Mouse (Mus musculus) heart, postnatal 0 days (tissue): Measurements from ENCODE around the gene Grip2. TPM values are rescaled to one million over a fixed set of nuclear protein-coding genes. Genes with fewer than 3 reads are reported as not detected.

Experiments used
- ATAC-seq: fragments of 200-750 bp; cut with Nextera tagmentation; 2 replicates; pipeline ENCODE4 v1.8.0; 2017; ENCODE audit warnings: low read depth, moderate number of reproducible peaks, moderate library complexity; ENCODE audit not compliant: insufficient read depth
- DNase-seq: peaks from one replicate; pipeline ENCODE4 v3.0.0-alpha.2; 2016; ENCODE audit warnings: low spot score
- H3K27ac ChIP-seq: fragments of 300-500 bp; sonication (generic); 2 replicates; pipeline ENCODE4 v1.5.1; 2014; ENCODE audit warnings: low read depth, mild to moderate bottlenecking
- H3K27me3 ChIP-seq: fragments of 300-500 bp; sonication (generic); 2 replicates; pipeline ENCODE4 v1.6.1; 2014; ENCODE audit warnings: low read length, mixed read lengths; ENCODE audit not compliant: control insufficient read depth, insufficient read depth
- H3K36me3 ChIP-seq: fragments of 300-500 bp; sonication (generic); replicated peaks from 2 replicates; pipeline ENCODE4 v1.6.1; 2014; ENCODE audit warnings: low read length, mixed read lengths; ENCODE audit not compliant: control insufficient read depth, insufficient read depth
- H3K4me1 ChIP-seq: fragments of 300-500 bp; sonication (generic); 2 replicates; pipeline ENCODE4 v1.6.1; 2014; ENCODE audit warnings: antibody characterized with exemption; ENCODE audit not compliant: control insufficient read depth, insufficient read depth
- H3K4me2 ChIP-seq: fragments of 300-500 bp; sonication (generic); 2 replicates; pipeline ENCODE4 v1.6.1; 2014; ENCODE audit warnings: low read depth, mild to moderate bottlenecking, low read length, moderate library complexity
- H3K4me3 ChIP-seq: fragments of 300-500 bp; sonication (generic); 2 replicates; pipeline ENCODE4 v1.5.1; 2014; ENCODE audit warnings: low read depth, low read length
- H3K9ac ChIP-seq: fragments of 300-500 bp; sonication (generic); replicated peaks from 2 replicates; pipeline ENCODE4 v1.6.1; 2014; ENCODE audit warnings: low read depth, low read length, mixed read lengths
- H3K9me3 ChIP-seq: fragments of 300-500 bp; sonication (generic); replicated peaks from 2 replicates; pipeline ENCODE4 v1.6.1; 2016; ENCODE audit warnings: low read length; ENCODE audit not compliant: control insufficient read depth
- CTCF ChIP-seq: IDR thresholded peaks from 2 replicates; pipeline ENCODE4 v1.5.1; 2016; ENCODE audit warnings: antibody characterized with exemption, control low read depth, low read depth
- EP300 ChIP-seq: IDR thresholded peaks from 2 replicates; pipeline ENCODE4 v1.6.1; 2016; ENCODE audit warnings: antibody characterized with exemption, low read depth
- WGBS: fragments of 180-500 bp; shearing (Covaris S2); extraction: QIAGEN DNeasy Blood & Tissue Kit; methylation state at CpG from one replicate; pipeline ENCODE4 v1.1.7; 2014; 5-methylcytosine and 5-hydroxymethylcytosine counted together
- polyA plus RNA-seq: library from polyadenylated mRNA; unstranded; fragments of >200 nt; fragmentation: Nextera tagmentation; extraction: Ambion mirVana; gene quantifications from 2 replicates; pipeline ENCODE4 v1.2.1, GENCODE M21; 2015
- total RNA-seq: library from RNA; depleted of rRNA; stranded (reverse); fragments of >200 nt; gene quantifications from 2 replicates; pipeline ENCODE4 v1.2.3, GENCODE M21; 2014; ENCODE audit warnings: low replicate concordance; rRNA removed

The Grip2 gene
- total RNA-seq (6.4 and 14.7 TPM in 2 replicates), polyA plus RNA-seq (7.4 and 7.6 TPM in 2 replicates)

- 52% methylated on average over 8 of the region's 11 CpGs for WGBS
- H3K4me3 ChIP-seq: no peak within 1 kb of the TSS
- H3K9ac ChIP-seq: no peak within 1 kb of the TSS
- no peaks in the 10 kb centered on the region for H3K4me1 ChIP-seq
- no peaks in the 10 kb centered on the region for H3K36me3 ChIP-seq
- H3K4me2 ChIP-seq: no peak within 1 kb of the TSS
- ATAC-seq (no peak), DNase-seq (no peak)
- TF ChIP-seq CTCF: no peak
- TF ChIP-seq EP300: no peak
- H3K27me3 ChIP-seq: no peaks in the 10 kb centered on the region
- no peak within 1 kb of the TSS for H3K27ac ChIP-seq
- H3K9me3 ChIP-seq: no peaks in the 10 kb centered on the region
Observed at GRCm38 (mm10) chr6:91827016-91827570, at the start of gene Grip2. Gene Grip2 (minus strand): TSS chr6:91827250.

- 0 out of 2 replicates have a peak, but pooled peaks cover 5% of the 10 kb centered on the region for H3K4me1 ChIP-seq
- no peak overlapping the region for H3K4me3 ChIP-seq
- no peak overlapping the region for H3K9ac ChIP-seq
- H3K4me2 ChIP-seq: no peak overlapping the region
- TF ChIP-seq CTCF: no peak
- no peak for TF ChIP-seq EP300
- ATAC-seq (no peak), DNase-seq (no peak)
- H3K9me3 ChIP-seq: no peaks in the 10 kb centered on the region
- no peaks in the 10 kb centered on the region for H3K27me3 ChIP-seq
- WGBS: 47% methylated on average over 2 of the region's 2 CpGs
- H3K27ac ChIP-seq: no peak overlapping the region
- H3K36me3 ChIP-seq: no peaks in the 10 kb centered on the region
Observed at GRCm38 (mm10) chr6:91872781-91873180, 45.7 kb upstream of the Grip2 start.

GRCm38 (mm10) chr6:91868091-91868490, 41.0 kb upstream of the Grip2 start:
- TF ChIP-seq EP300 (no peak), CTCF (no peak)
- 80% methylated on average over 5 of the region's 5 CpGs for WGBS
- ATAC-seq: no peak

GRCm38 (mm10) chr6:91865601-91866000, 38.6 kb upstream of the Grip2 start:
- Histone ChIP-seq H3K9me3 (peaks cover 2% of the 10 kb centered on the region; the same call in 1 of the 2 replicates), H3K4me2 (no peak overlapping the region), H3K27me3 (0 out of 2 replicates have a peak, but pooled peaks cover 5% of the 10 kb centered on the region), H3K9ac (no peak overlapping the region), H3K4me1 (no peaks in the 10 kb centered on the region), H3K4me3 (no peak overlapping the region), H3K36me3 (no peaks in the 10 kb centered on the region), H3K27ac (no peak overlapping the region)
- ATAC-seq: no peak
- DNase-seq: no peak
- WGBS: 80% methylated on average over 11 of the region's 11 CpGs
- TF ChIP-seq EP300 (no peak), CTCF (no peak)

More at GRCm38 (mm10) chr6:91868091-91868490, 41.0 kb upstream of the Grip2 start:
- no peak for DNase-seq
- Histone ChIP-seq H3K4me2 (no peak overlapping the region), H3K27me3 (0 out of 2 replicates have a peak, but pooled peaks cover 5% of the 10 kb centered on the region), H3K4me1 (no peaks in the 10 kb centered on the region), H3K27ac (no peak overlapping the region), H3K4me3 (no peak overlapping the region), H3K9me3 (no peaks in the 10 kb centered on the region), H3K9ac (no peak overlapping the region), H3K36me3 (no peaks in the 10 kb centered on the region)

- DNase-seq (no peak), ATAC-seq (no peak)
- Histone ChIP-seq H3K36me3 (no peaks in the 10 kb centered on the region), H3K4me3 (no peak overlapping the region), H3K27me3 (0 out of 2 replicates have a peak, but pooled peaks cover 5% of the 10 kb centered on the region), H3K27ac (no peak overlapping the region), H3K9me3 (peaks cover 4% of the 10 kb centered on the region), H3K9ac (no peak overlapping the region), H3K4me1 (no peaks in the 10 kb centered on the region), H3K4me2 (no peak overlapping the region)
- WGBS: 69% methylated on average over 5 of the region's 5 CpGs
- TF ChIP-seq EP300: no peak
Observed at GRCm38 (mm10) chr6:91864595-91864994, 37.5 kb upstream of the Grip2 start.

GRCm38 (mm10) chr6:91862848-91863247, 35.8 kb upstream of the Grip2 start:
- 0 out of 2 replicates have a peak, but pooled peaks cover 8% of the 10 kb centered on the region for H3K27me3 ChIP-seq
- no peak for ATAC-seq
- H3K9me3 ChIP-seq: peaks cover 4% of the 10 kb centered on the region
- no peak overlapping the region for H3K4me3 ChIP-seq
- no peak overlapping the region for H3K27ac ChIP-seq
- no peaks in the 10 kb centered on the region for H3K36me3 ChIP-seq
- no peak overlapping the region for H3K9ac ChIP-seq
- H3K4me2 ChIP-seq: no peak overlapping the region
- TF ChIP-seq EP300 (no peak), CTCF (no peak)
- DNase-seq: no peak
- no peaks in the 10 kb centered on the region for H3K4me1 ChIP-seq
